Mouse (Mus musculus) liver, embryonic 11.5 days (tissue): ENCODE data around the gene Arrb1. TPM values are rescaled to one million over a fixed set of nuclear protein-coding genes. Genes with fewer than 3 reads are reported as not detected.
A peak's percentile ranks its signal among the peaks of the same experiment; 100 is the strongest.
"Not testable (repeated sequence)": the region's sequence is repeated elsewhere in the genome, so short reads cannot be mapped to it uniquely, and the experiment has no call there.

Experiments used
- ATAC-seq: fragments of 200-750 bp; cut with Nextera tagmentation; replicated peaks from 2 replicates; pipeline ENCODE4 v1.8.0; 2017; ENCODE audit warnings: moderate number of reproducible peaks, mild to moderate bottlenecking, moderate TSS enrichment, moderate library complexity; ENCODE audit not compliant: low FRiP score
- DNase-seq: peaks from one replicate; pipeline ENCODE4 v3.0.0-alpha.2; 2017; ENCODE audit warnings: low spot score
- H3K27ac ChIP-seq: fragments of 300-500 bp; sonication (generic); 2 replicates; pipeline ENCODE4 v1.5.1; 2014; ENCODE audit warnings: mild to moderate bottlenecking, low read depth, low read length, control low read depth
- H3K27me3 ChIP-seq: fragments of 300-500 bp; sonication (generic); replicated peaks from 2 replicates; pipeline ENCODE4 v1.6.1; 2014; ENCODE audit warnings: low read length, mixed read lengths; ENCODE audit not compliant: control insufficient read depth, insufficient read depth
- H3K36me3 ChIP-seq: fragments of 300-500 bp; sonication (generic); 2 replicates; pipeline ENCODE4 v1.6.1; 2014; ENCODE audit warnings: mild to moderate bottlenecking, low read length, moderate library complexity, mixed read lengths; ENCODE audit not compliant: control insufficient read depth, insufficient read depth
- H3K4me1 ChIP-seq: fragments of 300-500 bp; sonication (generic); replicated peaks from 2 replicates; pipeline ENCODE4 v1.6.1; 2014; ENCODE audit warnings: low read length, mixed read lengths; ENCODE audit not compliant: control insufficient read depth, insufficient read depth
- H3K4me2 ChIP-seq: fragments of 300-500 bp; sonication (generic); 2 replicates; pipeline ENCODE4 v1.6.1; 2014; ENCODE audit warnings: mild to moderate bottlenecking, control low read depth, moderate library complexity
- H3K4me3 ChIP-seq: fragments of 300-500 bp; sonication (generic); 2 replicates; pipeline ENCODE4 v1.5.1; 2014; ENCODE audit warnings: low read depth, low read length, control low read depth
- H3K9ac ChIP-seq: fragments of 300-500 bp; sonication (generic); 2 replicates; pipeline ENCODE4 v1.6.1; 2014; ENCODE audit warnings: low read depth, low read length, control low read depth
- H3K9me3 ChIP-seq: fragments of 300-500 bp; sonication (generic); 2 replicates; pipeline ENCODE4 v1.6.1; 2016; ENCODE audit warnings: low read length, inconsistent platforms, mixed read lengths; ENCODE audit not compliant: control insufficient read depth
- WGBS: fragments of 180-500 bp; shearing (Covaris S2); extraction: QIAGEN DNeasy Blood & Tissue Kit; methylation state at CpG from one replicate; pipeline ENCODE4 v1.1.7; 2014; 5-methylcytosine and 5-hydroxymethylcytosine counted together
- polyA plus RNA-seq: library from polyadenylated mRNA; unstranded; fragments of >200 nt; fragmentation: Nextera tagmentation; extraction: Ambion mirVana; gene quantifications from 2 replicates; pipeline ENCODE4 v1.2.1, GENCODE M21; 2014

Gene Arrb1
- 27.9 and 28.9 TPM in 2 replicates for polyA plus RNA-seq

DNA sequence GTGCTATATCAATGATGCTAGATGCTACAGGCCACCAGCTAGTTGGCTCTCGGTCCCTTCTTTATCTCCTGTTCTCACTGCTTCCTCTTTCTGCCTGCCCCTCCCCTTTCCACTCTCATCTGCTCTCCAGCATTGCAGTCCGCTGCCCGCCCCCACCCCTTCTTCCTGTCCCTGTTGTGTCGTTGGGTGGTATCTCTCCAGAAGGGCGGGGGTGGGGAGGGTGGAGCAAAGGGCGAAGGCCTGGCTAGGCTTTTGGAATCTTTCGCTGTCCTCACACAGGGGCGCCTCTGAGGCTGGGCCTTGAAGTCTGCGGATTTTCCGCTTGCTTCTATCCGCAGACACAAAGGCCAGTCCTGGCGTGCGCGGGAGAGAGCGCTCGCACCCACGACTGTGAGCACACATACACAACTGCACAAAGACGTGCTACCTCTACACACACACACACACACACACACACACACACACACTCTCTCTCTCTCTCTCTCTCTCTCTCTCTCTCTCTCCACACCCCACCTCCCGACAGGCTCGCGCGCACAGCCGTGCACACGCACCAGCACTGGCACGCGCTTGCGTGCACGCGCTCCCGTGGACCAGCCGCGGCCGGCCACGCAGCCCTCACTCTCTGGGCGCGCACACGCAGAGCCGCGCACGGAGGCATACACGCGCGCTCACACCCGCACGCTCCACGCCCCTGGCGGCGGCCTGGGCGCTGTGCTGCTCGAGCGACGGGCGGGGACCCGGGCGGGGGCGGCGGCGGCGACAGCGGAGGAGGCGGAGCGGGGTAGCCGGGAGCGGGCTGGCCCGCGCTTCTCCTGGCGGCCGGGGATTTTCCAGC lies at the start of gene Arrb1:
Gene Arrb1, plus strand, starts transcription at position 566 of the 835 bp plus-strand sequence.
- Histone ChIP-seq H3K9me3 (no peaks in the 10 kb centered on the region), H3K4me3 (peak within 1 kb of the TSS; percentile 72), H3K4me1 (peaks cover 80% of the 10 kb centered on the region), H3K4me2 (peak within 1 kb of the TSS; percentile 94), H3K9ac (peak within 1 kb of the TSS; percentile 94), H3K27ac (peak within 1 kb of the TSS; percentile 97), H3K36me3 (no peaks in the 10 kb centered on the region; the same call in 1 of the 2 replicates), H3K27me3 (no peaks in the 10 kb centered on the region)
- peak; percentile 86 for DNase-seq
- peak; percentile 88 for ATAC-seq
- WGBS, result under 1% methylated on average over 68 of the region's 68 CpGs

DNA sequence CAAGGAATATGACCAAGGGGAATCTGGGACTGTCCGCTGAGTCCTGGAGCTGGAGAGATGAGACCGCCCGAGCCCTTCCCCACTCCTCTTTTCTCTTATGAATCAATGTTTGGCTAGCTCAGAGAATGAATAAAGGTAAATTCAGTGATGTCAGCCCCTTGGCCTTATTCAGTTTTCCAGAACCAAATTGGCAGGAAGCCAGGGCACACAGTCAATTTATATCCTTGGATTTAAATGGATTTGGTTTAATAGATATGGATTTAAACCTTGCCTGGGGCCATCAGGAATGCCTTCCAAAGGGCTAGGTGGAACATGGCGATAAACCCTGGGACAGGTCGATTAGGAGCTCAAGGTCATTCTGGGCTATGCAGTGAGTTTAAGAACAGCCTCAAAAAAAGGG lies 45.6 kb upstream of the Arrb1 start:
- H3K9ac ChIP-seq, result no peak overlapping the region
- H3K36me3 ChIP-seq, result no peaks in the 10 kb centered on the region
- H3K4me3 ChIP-seq, result no peak overlapping the region
- no peaks in the 10 kb centered on the region for H3K9me3 ChIP-seq
- no peak overlapping the region for H3K4me2 ChIP-seq
- H3K27ac ChIP-seq, result no peak overlapping the region
- ATAC-seq, result no peak
- DNase-seq, result no peak
- H3K27me3 ChIP-seq, result no peaks in the 10 kb centered on the region
- H3K4me1 ChIP-seq, result no peaks in the 10 kb centered on the region
- 79% methylated on average over 5 of the region's 5 CpGs for WGBS

DNA sequence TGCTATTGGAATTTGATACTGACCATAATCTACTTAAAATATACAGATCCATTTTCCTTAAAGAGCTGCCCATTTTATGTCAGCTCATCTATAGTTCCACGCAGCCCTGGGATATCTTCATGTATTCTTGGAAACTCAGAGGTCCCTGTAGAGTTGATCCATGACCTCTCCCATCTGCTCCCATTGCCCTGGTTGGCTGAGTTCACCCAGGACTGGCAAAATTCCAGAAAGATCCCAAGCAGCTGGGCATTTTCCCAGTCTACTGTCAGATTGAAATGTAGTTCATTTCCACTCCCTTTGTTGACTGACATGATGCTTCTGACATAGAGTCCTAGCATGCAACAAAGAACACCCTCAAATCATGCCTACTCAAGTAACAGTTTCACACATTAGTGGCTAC lies 36.1 kb upstream of the Arrb1 start:
- Histone ChIP-seq H3K4me1 (peaks cover 7% of the 10 kb centered on the region), H3K9ac (no peak overlapping the region), H3K4me3 (no peak overlapping the region), H3K27ac (no peak overlapping the region), H3K4me2 (no peak overlapping the region), H3K9me3 (no peaks in the 10 kb centered on the region), H3K27me3 (no peaks in the 10 kb centered on the region), H3K36me3 (no peaks in the 10 kb centered on the region)
- WGBS, result 63% methylated on average over 1 of the region's 1 CpGs
- no peak for ATAC-seq
- DNase-seq, result no peak

DNA sequence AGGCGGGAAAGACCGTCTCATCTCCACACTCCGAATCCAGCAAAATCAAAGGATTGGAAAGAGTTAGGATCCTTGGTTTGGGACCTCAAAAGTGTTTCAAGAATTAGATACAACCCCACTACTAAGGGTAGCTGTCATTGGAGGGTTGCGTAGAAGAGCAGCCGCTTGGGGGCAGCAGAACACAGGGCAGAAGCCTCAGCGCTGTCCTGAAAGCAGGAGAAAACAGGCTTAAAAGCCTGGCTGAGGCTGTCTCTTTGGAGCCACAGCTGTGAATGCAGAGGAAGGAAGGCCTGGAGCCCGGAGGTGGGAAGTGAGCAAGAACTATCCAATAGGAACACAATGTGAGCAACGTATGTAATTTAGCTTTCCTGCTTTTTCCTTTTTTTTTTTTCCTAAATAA lies 35.1 kb upstream of the Arrb1 start:
- H3K4me3 ChIP-seq, result no peak overlapping the region

DNA sequence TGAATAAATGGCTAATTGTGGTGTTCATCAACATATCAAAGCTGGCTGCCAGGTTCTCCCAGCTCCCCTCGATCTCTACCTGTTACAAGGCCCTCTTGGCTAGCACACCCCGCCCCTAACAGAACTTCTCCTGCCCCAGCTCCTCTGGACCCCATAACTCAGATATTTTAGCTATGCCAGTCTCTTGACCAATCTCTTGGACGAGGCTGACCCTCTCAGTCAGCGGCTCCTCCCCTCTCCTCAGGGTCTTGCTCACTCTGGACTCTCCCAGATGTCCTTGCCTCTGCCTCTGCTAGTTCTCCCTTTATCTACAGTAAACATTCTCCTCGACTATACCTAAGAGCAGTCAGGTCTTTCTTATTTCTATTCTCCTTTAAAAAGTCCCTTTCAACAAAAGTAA lies 34.6 kb upstream of the Arrb1 start:
- Histone ChIP-seq H3K4me1 (peaks cover 7% of the 10 kb centered on the region), H3K27me3 (no peaks in the 10 kb centered on the region), H3K27ac (peak overlapping the region; percentile 54; the same call in 1 of the 2 replicates), H3K36me3 (no peaks in the 10 kb centered on the region), H3K9ac (0 out of 2 replicates have a peak overlapping the region, but pooled peaks have one; percentile 36), H3K9me3 (no peaks in the 10 kb centered on the region), H3K4me2 (peak overlapping the region; percentile 30; the same call in 1 of the 2 replicates), H3K4me3 (no peak overlapping the region)
- peak; percentile 41 for DNase-seq
- 33% methylated on average over 5 of the region's 5 CpGs for WGBS
- peak; percentile 85 for ATAC-seq

More for the DNA sequence above, 35.1 kb upstream of the Arrb1 start:
- Histone ChIP-seq H3K4me2 (no peak overlapping the region), H3K9me3 (no peaks in the 10 kb centered on the region), H3K36me3 (no peaks in the 10 kb centered on the region), H3K4me1 (peaks cover 7% of the 10 kb centered on the region), H3K27ac (peak overlapping the region; percentile 54; the same call in 1 of the 2 replicates), H3K27me3 (no peaks in the 10 kb centered on the region), H3K9ac (no peak overlapping the region)
- WGBS, result 2% methylated on average over 8 of the region's 8 CpGs
- DNase-seq (peak; percentile 75), ATAC-seq (peak; percentile 79)

DNA sequence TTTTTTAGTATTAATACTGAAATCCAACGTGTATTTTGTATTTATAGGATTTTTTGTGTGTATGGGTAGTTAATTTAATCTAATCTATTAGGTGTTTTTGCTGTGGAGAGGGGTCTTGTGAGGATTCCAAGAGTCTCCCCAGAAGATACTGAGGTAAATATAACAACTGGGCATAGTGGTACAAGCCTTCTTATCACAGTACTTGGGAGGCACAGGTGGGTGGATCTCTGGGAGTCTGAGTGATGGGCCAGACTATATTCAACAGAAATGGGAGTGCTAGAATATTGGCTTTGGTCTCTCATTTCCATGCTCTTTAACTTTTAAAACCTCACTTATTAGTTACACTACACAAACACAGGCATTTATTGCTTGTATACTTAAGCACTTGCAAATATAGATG lies 34.1 kb upstream of the Arrb1 start:
- H3K9ac ChIP-seq, result no peak overlapping the region
- 0 out of 2 replicates have a peak overlapping the region, but pooled peaks have one; percentile 25 for H3K27ac ChIP-seq
- no peaks in the 10 kb centered on the region for H3K36me3 ChIP-seq
- H3K9me3 ChIP-seq, result no peaks in the 10 kb centered on the region
- peaks cover 7% of the 10 kb centered on the region for H3K4me1 ChIP-seq
- no peaks in the 10 kb centered on the region for H3K27me3 ChIP-seq
- no peak overlapping the region for H3K4me2 ChIP-seq
- ATAC-seq (peak; percentile 85), DNase-seq (no peak)
- WGBS, result 52% methylated on average over 1 of the region's 1 CpGs
- no peak overlapping the region for H3K4me3 ChIP-seq

DNA sequence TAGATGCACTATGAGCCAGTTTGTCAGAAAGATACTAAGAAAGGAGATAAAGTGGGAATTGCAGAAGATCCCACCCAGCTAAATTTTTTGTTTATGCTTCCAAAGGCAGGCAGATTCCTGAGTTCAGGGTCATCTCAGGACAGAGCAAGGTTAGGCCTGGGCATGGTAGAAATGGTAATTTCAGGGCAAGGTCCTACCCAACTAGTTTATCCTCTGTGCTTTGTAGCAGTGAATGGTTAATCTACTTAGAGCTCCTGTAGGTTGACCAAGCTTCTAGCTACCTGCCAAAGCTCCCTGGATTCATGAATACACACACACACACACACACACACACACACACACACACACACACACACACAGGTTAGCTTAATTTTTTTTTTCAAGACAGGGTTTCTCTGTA lies 30.7 kb upstream of the Arrb1 start:
- no peak for ATAC-seq
- Histone ChIP-seq H3K27ac (no peak overlapping the region), H3K27me3 (no peaks in the 10 kb centered on the region), H3K9me3 (no peaks in the 10 kb centered on the region), H3K4me3 (no peak overlapping the region), H3K4me2 (no peak overlapping the region), H3K9ac (no peak overlapping the region), H3K36me3 (no peaks in the 10 kb centered on the region), H3K4me1 (peaks cover 7% of the 10 kb centered on the region)
- no peak for DNase-seq

DNA sequence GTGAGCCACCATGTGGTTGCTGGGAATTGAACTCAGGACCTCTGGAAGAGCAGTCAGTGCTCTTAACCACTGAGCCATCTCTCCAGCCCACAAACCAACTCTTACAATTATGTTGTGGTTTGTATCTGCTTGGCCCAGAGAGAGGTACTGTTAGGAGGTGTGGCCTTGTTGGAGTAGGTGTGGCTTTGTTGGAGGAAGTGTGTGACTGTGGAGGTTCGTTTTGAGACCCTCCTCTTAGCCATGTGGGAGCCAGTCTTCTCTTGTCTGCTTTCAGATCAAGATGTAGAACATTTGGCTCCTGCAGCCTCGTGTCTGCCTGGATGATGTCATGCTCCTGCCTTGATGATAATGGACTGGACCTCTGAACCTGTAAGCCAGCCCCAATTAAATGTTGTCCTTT lies 27.1 kb upstream of the Arrb1 start:
- not testable (repeated sequence) for H3K4me1 ChIP-seq, H3K4me2 ChIP-seq, H3K27me3 ChIP-seq, H3K9ac ChIP-seq, H3K36me3 ChIP-seq, H3K4me3 ChIP-seq, DNase-seq, H3K27ac ChIP-seq, H3K9me3 ChIP-seq
- whole genome bisulfite sequencing, result 16% methylated on average over 2 of the region's 2 CpGs
- ATAC-seq, result peak; percentile 80

DNA sequence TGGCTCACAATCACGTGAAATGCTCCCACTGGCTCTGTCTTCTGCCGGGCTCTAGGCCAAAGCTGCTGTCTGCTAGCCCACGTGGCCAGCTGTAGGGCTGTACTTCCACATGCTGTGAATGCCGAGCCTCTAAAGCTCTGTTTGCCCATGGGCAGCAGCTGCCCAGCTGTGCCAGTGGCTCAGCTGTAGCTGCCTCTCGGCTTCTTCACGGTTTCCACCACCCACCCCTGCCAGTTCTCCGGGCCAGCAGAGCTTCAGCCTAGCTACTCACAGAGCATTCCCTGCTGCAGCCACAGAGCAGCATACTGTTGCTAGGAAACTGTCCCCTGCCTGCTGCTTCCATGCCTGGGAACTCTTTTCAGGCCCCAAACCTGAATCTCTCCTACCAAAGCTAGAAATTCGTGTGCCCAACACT lies 25.2 kb upstream of the Arrb1 start:
- WGBS, result 36% methylated on average over 8 of the region's 8 CpGs
- no peak overlapping the region for H3K4me2 ChIP-seq

More for the DNA sequence above, 25.2 kb upstream of the Arrb1 start:
- ATAC-seq (no peak), DNase-seq (no peak)
- Histone ChIP-seq H3K27ac (no peak overlapping the region), H3K4me1 (no peaks in the 10 kb centered on the region; the same call in 1 of the 2 replicates), H3K9ac (no peak overlapping the region), H3K27me3 (no peaks in the 10 kb centered on the region), H3K4me3 (no peak overlapping the region), H3K36me3 (no peaks in the 10 kb centered on the region), H3K9me3 (no peaks in the 10 kb centered on the region)
